Mouse (Mus musculus) urinary bladder, postnatal 10 days (tissue): ENCODE data around the gene Prrg3.
A peak's percentile ranks its signal among the peaks of the same experiment; 100 is the strongest.
"Not testable (repeated sequence)": the region's sequence is repeated elsewhere in the genome, so short reads cannot be mapped to it uniquely, and the experiment has no call there.

Experiments used
- DNase-seq: peaks from one replicate; pipeline ENCODE4 v3.0.0; 2022; ENCODE audit warnings: low spot score

The Prrg3 gene

DNA sequence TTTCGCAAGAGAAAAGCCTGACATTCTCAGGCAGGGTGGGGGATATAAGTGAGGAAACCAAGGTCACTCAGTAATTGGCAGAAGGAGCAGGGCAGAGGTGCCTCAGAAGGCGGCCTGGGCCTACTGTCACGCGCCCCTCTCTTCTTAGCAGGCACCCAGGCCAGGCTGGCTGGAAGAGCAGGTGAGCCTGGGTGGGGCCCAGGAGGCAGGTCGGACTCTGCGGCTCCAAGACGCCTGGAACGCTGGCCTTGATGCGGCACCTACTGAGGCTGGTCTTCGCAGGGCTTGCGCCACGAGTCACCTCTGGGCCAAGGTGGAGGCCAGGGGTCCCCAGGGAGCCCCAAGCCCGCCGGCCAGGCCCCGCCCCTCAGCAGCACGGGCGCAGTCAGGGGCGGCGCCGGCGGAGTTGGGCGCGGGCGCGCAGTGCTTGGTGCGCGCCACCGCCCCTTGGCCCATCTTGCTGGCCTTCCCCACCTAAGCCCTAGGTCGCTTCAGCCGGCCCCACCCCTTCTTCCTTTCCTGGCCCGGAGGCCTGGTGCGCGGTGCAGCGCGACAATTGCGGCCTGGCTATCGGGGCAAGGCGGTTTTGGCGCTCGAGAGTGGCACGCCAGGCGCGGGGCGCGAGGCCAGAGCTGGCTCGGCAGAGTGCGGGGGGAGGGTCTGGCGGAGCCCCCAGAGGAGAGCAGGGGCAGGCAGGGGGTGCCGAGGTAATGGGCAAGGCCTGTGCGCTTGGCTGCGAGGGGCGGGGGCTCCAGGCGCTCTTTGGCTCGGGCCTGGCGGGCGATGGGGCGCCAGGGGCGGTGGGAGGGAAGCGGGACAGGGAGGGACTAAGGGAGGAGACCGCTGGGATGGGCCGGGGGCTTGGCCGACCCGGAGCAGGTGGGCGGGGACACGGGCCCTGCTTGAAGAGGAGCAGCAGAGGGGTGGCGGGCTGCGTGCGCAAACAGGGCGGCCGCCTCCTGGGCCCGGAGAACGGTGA lies at the start of gene Prrg3:
Gene Prrg3, plus strand, starts transcription at position 552 of the 979 bp plus-strand sequence.
- peak; percentile 8 for DNase-seq

DNA sequence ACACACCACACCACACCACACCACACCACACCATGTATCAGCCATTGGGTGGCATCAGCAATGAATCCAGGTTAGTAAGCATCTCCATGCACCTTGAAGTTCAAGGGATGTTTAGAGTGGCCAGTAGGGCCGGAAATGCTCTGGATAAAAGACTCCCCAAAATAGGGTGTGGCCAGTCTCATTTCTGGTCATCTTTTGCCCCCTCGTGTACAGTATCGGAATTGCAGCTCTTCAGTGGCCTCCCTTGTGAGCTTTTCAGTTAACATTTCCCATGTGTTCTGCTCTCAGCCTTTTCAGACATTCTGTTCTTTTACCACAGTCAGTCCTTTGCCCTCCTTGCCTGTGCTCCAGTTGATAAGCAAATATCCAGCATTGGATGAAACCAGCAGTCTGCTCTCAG lies 15.8 kb upstream of the Prrg3 start:
- no peak for DNase-seq

DNA sequence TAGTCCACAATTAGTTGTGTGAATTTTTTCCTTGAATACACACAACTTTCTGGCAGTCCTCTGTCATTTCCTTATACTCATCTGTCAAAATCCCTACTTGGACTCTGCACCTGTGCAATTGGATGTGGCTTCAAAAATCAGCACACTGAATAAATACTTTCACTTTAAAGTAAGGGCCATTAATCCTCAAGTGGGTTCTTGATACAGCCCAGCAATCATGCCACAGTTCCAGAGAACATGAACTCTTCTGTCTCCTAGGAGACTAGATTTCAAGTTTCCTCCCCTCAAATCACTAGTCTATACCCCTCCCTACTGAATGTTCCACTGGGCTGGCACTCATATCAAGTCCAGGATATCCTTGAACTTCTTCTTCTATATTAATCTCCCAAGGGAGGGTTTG lies 4.1 kb upstream of the Prrg3 start:
- DNase-seq = no peak

DNA sequence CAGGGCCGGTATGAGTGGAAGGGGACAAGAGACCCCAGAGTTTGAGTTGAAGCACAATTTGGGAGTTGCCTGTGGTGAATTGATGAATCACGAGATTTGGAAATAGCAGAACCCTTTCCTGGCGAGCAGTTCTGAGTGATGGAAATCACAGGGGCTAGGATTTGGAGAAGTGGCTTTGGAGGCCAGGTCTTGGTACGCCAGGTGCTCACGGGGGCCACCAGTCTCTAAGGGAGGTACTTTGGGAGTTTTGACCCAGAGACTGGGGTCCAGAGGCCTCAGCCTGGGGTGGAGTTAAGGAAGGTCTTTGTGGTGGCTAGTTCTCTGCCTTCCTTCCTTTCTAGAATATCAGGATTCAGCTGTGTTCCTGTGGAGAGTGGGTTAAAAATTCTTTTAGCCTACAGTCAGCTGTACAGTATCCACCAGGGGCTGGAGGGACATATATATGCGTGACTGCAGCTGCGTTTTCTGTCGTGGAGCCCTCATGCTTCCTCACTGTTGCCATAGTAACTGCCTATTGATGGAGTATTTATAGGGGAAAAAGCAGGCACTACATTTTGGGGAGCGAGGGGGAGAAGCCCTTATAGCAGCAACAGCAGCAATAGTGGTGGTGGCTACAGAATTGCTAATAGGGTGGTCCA lies 970 bp downstream of the Prrg3 start:
- DNase-seq = no peak

DNA sequence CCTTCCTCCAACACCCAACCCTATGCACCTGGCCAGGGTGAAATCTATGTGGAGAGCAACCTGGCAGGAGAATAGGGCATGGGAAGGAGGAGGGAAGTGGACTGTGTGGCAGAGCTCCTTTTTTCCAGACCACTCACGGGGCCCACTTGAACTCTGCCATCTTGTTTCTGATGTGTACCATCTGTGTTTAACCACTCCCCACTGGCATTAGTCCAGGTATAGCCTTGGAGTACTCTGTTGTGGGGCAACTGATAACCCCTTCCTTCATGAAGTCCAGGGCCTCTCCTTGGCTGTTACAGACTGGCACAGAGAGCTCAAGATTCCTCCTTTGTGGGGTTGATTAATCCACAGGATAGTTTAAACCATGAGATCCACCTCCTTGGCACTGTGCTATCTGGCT lies 5.8 kb downstream of the Prrg3 start:
- no peak for DNase-seq

DNA sequence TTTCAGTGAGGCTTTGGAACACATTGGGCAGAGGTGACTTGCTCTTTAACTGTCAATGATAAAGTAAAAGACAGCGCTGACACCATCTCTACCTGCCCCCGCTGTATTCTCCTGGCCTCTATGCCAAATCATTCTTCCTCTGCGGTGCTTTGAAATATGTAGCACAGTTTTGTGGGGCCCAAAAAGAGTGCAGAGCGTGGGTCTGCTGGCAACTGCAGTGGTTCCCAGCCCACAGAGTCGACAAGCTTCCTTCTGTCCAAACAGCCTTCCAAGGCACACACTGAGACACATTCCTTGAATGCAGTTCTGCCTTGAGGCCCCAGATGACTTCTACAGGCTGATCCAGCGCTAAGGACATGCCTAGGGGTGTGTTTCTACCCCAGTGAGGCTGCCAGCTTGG lies 6.4 kb downstream of the Prrg3 start:
- DNase-seq = no peak

DNA sequence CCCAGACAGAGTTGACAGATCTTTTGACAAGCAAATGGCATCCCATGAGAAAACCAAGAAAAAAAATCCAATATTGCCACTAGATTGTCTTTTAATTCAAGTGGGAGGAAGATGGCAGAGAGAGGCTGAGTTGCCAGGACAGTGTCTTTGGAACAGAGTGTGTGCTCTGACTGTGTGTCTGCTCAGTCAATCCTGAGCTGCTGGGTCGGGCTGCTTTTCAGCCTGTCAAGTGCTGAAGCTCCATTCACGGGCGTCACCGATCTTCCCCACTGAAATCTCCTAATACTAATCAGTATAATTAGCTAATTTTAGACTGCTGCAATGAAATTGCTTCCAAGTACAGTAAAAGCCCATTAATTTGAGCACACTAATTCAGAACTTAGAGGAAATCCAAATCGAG lies 8.9 kb downstream of the Prrg3 start:
- no peak for DNase-seq

DNA sequence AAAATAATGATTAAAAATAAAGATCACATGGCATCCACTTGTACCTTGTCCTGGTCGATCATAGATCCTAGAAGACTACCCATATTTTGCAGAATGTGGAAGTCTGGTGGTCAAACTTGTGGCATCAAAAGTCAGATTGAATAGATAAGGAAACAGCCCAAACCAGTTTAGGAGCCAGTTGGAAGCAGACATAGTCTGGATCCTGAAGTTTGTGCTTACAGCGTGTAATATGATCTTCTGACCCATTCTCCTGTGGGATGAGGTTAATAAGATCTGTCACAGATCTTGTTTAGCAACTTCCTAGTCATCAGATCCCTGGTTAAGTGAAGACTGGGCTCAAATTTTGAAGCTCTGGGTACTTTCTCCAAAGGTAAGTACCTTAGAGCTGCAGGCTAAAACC lies 10.3 kb downstream of the Prrg3 start, which contains the start of gene Fate1:
Gene Fate1, plus strand, starts transcription at position 301 of the 400 bp plus-strand sequence.
- no peak for DNase-seq

DNA sequence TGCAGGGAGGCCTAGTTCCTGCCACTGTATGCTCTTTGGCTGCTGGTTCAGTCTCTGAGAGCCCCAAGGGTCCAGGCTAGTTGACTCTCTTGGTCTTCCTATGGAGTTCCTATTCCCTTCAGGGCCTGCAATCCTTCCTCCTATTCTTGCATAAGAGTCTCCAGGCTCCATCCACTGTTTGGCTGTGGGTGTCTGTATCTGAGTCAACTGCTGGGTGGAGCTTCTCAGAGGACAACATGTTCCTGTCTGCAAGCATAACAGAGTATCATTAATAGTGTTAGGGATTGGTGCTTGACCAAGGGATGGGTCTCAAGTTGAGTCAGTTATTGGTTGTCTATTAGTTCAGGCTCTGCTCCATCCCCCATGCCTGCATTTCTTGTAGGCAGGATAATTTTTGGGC lies 15.3 kb downstream of the Prrg3 start:
- DNase-seq = not testable (repeated sequence)

DNA sequence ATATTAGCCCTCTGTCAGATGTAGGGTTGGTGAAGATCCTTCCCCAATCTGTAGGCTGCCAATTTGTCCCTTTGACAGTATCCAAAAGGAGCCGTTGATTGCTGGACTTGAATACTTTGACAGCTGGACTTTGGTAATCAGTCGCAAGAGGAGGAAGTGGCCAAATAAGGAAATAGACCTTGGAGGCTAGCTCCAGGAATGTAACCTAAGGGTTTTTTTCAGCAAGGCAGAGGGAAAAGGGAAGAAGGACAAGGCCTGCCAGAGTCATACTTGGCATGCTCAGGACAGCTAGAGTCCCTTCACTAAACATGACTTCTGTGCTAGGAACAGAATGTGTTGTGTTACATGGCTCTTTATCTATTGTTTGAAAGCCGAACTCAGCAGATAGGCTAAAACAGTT lies 18.0 kb downstream of the Prrg3 start:
- no peak for DNase-seq

DNA sequence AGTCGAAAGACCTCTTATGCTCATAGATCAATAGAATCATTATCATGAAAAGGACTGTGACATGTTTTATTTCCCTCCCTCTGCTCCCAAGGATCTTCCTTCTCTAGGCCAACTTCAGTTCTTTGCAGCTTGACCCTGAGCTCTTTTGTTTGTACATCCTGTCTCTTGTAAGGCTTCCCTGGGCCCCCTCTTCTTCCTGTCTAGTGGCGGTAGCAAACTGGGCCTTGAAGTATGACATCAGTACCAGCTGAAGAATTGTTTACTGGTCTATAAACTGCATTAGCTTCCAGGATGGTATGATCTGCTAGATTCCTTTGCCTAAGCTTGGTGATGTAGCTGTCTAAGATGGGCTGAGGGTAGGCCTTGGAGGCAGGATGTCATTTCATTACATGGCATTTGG lies 18.9 kb downstream of the Prrg3 start:
- DNase-seq = no peak

DNA sequence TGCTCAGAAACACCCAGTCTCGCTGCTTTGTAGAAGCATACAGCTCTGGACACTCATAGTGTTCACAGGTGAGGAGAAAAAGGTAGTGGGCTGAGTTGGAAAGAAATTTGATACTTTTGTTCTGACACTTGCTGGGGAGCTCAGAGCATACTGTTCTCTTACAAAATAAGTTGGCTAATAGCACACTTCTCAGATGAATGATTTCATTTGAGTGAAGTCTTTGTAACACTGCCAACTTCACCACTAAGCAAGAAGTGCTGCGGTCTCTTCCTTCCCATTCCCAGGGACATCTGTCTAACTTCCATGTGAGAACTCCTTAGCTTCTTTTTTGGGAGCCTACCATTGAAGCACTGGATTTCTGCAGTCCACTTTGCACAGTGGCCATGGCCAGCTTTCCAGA lies 20.8 kb downstream of the Prrg3 start:
- no peak for DNase-seq

DNA sequence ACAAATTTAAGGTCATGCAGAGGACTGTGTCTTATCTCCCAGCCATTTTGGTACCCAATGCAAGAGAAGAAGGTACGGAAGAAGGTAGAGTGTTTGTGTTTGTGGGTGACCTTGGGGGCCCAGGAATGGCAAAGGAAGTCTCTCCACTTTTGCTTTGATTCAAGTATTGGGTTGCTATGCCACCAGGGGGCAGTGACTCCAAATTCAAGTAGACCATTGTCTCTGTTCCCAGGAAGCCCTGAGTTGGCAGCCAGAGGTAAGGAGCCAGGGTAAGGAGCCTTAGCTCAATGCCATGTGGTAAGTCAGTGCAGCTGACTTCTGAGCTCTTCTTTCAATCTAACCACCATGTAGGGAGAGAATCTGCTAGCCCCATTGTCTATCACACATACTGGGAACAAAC lies 21.4 kb downstream of the Prrg3 start:
- DNase-seq = no peak

DNA sequence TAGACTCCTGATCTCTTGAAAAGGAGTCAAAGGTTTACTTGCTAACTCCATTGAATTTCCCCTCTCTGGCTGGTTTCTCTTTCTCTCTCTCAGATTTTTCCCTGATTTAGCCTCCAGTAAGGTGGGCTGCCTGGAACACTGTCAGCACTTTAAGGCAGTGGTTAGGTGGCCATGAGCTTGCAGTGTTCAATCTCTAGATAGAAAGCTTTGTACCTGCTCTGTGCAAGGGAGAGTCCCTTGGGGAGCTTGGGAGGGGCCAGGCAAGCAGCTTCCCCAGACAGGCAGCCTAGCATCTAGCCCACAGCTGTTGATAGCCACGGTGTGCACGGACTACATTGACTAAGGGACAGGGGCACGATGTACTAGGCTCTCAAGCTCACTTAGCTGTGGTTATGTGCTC lies 29.1 kb downstream of the Prrg3 start, which contains the start of gene Cnga2:
Gene Cnga2, plus strand, starts transcription at position 301 of the 400 bp plus-strand sequence.
- DNase-seq = no peak

DNA sequence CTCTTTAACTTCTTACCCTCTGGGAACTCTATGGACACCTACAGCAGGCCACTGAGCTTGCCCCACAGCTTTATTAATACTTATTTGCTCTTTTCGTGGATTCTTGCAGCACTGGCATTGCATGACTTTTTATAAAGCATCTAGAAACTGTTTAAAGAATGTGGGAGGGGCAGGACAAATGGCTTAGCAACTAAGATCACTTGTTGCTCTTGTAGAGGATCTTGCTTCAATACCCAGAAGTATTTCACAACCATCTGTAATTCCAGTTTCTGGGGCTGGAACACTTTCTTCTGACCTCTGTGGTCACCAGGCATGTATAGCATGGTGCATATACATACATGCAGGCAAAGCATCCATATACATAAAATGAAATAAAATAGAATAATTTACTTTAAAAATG lies 33.5 kb downstream of the Prrg3 start:
- DNase-seq = no peak

DNA sequence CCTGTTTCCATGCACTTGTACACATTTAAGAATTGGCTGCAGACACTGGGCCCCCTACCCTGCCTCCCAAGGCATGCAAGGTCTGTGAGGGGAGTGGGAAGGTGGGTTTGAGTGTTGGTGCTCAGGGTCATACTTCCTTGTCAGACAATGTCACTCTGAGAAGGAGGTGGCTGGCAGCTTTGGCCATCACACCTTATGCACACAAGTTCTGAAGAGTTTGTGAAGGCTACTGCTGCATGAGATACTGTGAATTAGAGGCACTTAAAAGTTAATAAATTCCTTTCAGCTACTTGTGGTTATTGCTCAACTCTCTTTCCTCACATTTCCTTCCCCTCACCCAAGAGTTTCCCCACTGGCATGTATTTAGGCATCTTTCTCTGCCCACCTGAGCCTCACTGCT lies 47.5 kb downstream of the Prrg3 start:
- no peak for DNase-seq

DNA sequence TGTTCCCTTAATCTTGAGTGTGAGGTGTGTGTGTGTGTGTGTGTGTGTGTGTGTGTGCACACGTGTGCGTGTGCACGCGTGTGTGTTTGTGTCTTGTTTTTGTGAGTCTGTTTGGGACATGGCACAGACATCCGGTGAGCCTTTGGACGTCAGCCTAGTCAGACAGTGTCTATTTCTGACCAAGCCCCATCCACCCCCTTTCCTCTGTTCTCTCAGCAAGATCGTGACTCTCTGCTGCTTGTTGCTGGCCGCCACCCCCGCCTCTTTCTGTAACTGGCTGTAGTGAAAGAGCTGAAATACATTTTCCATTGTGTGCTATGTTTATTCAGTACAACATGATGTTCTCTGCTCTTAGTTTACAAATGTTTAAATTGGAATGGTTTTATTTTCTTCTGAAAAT lies 49.8 kb downstream of the Prrg3 start:
- no peak for DNase-seq

DNA sequence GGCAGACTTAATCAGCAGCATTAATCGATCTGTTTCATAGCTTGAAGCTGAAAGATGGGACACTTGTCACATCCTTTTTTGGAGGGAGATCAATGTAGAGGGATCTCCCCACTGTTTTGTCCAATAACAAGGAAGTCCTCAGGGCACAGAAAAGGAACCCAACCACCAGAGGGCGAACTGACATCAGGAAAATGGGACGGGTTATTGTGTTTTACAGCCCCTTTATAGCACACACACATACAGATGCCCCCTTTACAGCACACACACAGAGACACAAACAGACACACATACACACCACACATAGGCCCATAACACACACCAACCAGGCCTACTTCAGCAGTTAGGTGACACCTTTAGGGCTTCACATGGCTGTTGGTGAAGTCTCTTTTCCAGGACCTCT lies 50.4 kb downstream of the Prrg3 start:
- no peak for DNase-seq

DNA sequence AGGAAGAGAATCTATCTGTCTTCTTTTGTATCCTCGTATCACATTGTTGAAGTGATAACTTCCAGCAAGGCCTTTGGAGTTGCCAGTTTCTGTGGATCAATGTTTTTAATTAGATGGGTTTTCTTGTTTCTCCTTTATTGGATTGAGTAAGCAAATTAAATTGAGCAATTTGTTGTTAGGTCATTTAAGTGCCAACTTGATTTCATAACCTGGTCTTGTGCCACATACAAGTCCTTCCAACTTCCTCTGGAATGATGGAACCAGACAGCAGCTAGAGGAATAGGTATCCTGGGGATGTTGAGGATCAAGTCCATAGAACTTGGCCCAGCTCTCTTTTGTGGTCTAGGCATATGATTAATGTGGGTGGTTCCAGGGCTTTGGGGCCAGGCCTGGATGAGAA lies 59.8 kb downstream of the Prrg3 start:
- DNase-seq = no peak
